Mouse (Mus musculus): ENCODE measurements around the gene Spz1. TPM values are rescaled to one million over a fixed set of nuclear protein-coding genes. Genes with fewer than 3 reads are reported as not detected.

Gene Spz1
- not detected in 2 replicates for polyA plus RNA-seq (2012; rRNA removed)

GRCm38 (mm10) chr13:92576072-92576471 is at the start of gene Spz1:
TSS of gene Spz1 (minus strand) at chr13:92576172.

GRCm38 (mm10) chr13:92610311-92611221 is 34.6 kb upstream of the Spz1 start, which contains the start of gene Serinc5:
TSS of gene Serinc5 (plus strand) at chr13:92611091.

GRCm38 (mm10) chr13:92530721-92531211 is 45.2 kb downstream of the Spz1 start, which contains the start of gene Zfyve16:
TSS of gene Zfyve16 (minus strand) at chr13:92530868.

Other genes with a start within 250 kb of the Spz1 start
- 12.6 and 14.4 TPM in 2 replicates for gene Dhfr, start 221.4 kb downstream of the Spz1 start, polyA plus RNA-seq (2012; rRNA removed)
- 11.2 and 12.0 TPM in 2 replicates for gene Msh3, start 221.2 kb downstream of the Spz1 start, polyA plus RNA-seq (2012; rRNA removed)
- gene Ankrd34b, start 150.3 kb downstream of the Spz1 start, polyA plus RNA-seq (2012; rRNA removed), result not detected in 2 replicates
- gene Fam151b, start 92.2 kb downstream of the Spz1 start, polyA plus RNA-seq (2012; rRNA removed), result 1.5 and 1.6 TPM in 2 replicates
- 1.4 TPM in 2 replicates for gene Zfyve16, start 45.3 kb downstream of the Spz1 start, polyA plus RNA-seq (2012; rRNA removed)
- gene Serinc5, start 34.9 kb upstream of the Spz1 start, polyA plus RNA-seq (2012; rRNA removed), result 17.3 and 20.3 TPM in 2 replicates
- 0.03 and 0.33 TPM in 2 replicates for gene Thbs4, start 218.6 kb upstream of the Spz1 start, polyA plus RNA-seq (2012; rRNA removed)

All from liver, embryonic 14 days (tissue).